Mouse (Mus musculus): Measurements from ENCODE around the gene Xkr8.
"Not testable (repeated sequence)": the region's sequence is repeated elsewhere in the genome, so short reads cannot be mapped to it uniquely, and the experiment has no call there.

Xkr8 gene

GRCm38 (mm10) chr4:132737154-132737553 is 4.8 kb upstream of the Xkr8 start:
- DNase-seq (ENCODE audit: low spot score in 2 of 2): not testable (repeated sequence)

DNA sequence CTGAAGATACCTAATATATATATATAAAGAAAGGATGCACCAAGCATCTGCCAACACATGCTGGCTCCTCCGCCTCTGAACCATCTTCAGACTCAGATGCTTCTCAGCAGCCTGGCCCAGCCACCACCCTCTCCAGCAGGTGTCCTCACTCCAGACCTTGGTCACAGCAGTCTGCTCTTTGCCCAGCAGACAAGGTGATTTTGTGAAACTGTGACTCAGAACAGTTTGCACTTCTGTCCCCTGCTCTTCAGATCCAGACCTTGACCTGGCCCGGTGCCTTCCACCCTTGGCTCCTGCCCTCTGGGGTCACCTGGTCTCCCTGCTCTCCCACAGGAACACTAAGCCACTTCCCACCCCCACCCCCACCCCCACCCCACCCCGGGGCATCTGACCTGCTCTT is 3.5 kb upstream of the Xkr8 start:
- DNase-seq (ENCODE audit: low spot score in 2 of 2): no peak

GRCm38 (mm10) chr4:132735389-132735788 is 3.0 kb upstream of the Xkr8 start:
- no peak for DNase-seq (ENCODE audit: low spot score in 2 of 2)

DNA sequence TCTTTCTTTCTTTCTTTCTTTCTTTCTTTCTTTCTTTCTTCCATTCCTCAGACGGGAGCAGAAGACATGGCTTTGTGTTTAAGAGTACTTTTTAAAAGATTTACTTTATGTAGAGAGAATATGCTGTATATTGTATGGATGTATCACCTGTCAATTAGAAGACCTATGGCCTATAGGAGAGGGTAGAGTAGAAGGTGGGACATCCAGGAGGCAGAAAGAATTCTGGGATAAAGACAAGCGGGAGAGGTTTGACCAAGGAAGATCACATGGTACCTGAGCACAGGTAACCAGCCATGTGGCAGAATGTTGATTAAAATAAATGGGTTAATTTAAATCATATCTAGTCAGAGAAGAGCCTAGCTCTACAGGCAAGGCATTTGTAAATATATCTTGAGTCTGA is 2.4 kb upstream of the Xkr8 start:
- DNase-seq (ENCODE audit: low spot score in 2 of 2): no peak

DNA sequence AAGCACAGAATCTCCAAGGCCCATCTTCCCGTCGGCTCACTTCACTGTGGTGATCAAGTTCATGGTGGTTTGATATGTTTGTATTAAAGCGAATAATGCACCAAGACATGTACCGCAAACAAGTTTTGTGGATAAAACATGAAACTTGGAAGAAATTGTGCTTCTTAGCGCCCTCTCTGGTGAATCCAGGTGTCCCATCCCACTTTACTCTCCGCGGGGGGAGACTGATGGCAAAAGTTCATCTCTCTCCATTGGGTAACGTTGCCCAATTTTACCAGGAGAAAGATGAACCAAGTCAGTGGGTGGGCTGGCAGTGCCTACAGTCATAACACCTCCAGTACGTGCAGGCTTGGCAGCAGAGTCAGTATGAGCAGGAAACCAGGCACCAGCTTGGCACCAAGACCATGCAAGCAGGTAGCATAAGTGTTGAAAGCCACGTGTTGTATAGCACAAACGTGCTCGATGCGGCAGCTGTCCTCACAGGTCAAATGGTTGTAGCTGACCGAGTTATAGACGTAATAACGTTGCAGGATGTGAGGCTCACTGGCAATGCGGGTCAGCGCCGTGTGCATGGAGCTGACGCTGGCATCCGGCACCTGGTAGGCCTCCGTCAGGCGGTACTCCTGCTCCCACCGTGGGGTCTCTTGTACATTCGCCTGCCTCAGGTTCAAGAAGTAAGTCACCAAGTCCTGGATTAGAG is 875 bp upstream of the Xkr8 start:
- no peak for DNase-seq (ENCODE audit: low spot score in 2 of 2)

DNA sequence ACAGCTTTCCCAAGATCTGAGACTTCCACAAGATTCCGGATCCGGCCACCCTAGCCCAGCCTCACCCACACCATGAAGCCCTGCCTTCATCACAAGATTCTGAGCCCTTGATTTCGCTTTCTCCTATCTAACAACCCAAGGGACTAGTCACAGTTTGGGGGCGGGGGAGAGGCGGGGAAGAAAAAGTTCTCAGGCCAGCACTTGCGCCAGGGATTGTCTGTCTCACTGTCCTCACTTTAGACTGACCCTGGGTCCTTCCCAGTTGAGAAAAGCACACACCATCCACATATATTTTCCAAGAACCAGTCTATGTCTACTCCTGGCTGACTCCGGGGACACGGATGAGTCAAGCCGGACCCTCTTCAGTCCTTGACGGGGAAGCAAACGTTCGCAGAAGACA is 730 bp downstream of the Xkr8 start:
- DNase-seq (ENCODE audit: low spot score in 2 of 2): no peak

DNA sequence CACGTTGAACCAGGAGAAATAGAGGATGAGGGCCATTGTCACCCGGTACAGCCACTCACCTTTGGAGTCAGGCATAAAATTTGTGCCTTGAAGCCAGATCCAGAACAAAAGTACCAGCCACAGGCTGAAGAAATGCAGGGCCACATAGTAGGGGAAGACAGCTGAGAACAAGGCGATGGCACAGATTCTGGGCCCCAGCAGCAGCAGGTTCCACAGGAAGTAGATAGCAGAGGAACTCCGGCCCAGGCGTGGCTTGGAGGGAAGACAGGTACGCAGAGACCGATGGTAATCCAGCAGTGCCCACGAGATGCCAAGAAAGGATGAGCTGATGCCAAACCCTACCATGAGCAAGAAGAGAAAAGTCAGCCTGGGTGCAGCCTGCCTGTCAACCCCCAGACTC is 4.1 kb downstream of the Xkr8 start:
- DNase-seq (ENCODE audit: low spot score in 2 of 2): no peak

- no peak for DNase-seq (ENCODE audit: low spot score in 2 of 2)
Measured at GRCm38 (mm10) chr4:132718251-132718650, 14.1 kb downstream of the Xkr8 start.

GRCm38 (mm10) chr4:132713181-132713580 is 19.2 kb downstream of the Xkr8 start:
- DNase-seq (ENCODE audit: low spot score in 2 of 2): no peak

DNA sequence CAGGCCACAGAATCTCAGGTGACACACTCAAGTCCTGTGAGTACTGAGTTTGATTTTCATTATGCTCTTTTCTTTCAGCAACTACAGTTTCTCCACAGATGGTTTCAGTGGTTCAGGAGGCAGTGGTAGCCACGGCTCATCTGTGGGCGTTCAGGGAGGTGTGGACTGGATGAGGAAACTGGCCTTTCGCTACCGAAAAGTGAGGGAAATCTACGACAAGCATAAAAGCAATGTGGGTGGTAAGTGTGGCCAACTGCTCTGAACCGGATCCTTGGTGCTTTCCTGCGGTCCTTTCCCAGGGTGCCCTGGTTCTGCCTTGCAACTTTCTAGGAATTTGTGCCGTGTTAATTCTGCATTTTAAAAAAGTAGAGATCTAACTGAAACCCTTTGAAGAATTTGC is 25.5 kb downstream of the Xkr8 start:
- DNase-seq (ENCODE audit: low spot score in 2 of 2): no peak

DNA sequence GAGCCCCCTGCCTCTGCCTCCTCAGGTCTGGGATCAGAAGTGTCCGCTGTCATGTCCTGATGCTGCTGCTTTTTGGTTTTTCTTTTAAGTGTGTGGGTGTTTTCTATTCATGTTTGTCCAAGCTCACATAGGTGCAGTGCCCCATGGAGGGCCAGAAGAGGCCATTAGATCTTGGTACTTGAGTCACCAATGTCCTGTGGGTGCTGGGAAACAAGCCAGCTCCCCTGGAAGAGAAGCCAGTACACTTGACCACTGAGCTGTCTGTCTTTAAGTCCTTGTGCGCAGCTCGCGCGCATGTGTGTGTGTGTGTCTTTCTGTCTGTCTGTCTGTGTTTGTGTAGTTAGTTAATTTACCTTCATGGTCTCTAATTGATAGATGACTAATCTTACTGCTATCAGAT is 30.3 kb downstream of the Xkr8 start:
- DNase-seq (ENCODE audit: low spot score in 2 of 2): no peak

DNA sequence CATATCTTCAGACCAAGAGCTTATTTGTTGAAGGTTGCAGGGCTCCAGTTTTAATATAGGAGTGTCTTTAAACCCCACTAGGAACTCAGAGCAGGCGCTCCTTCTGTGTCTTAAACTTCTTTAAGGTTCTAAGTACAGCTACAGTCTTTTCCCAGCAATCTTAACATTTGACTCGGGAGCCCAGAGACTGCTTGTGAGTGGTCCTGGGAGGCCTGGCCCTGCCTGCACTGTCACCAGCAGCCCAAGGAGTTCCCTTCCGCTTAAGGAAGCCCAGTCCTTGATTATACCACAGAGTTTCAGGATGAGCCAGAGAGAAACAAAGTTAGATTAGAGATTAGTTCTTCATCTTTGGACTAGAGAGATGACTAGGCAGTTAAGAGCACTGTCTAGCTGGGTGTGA is 39.0 kb downstream of the Xkr8 start:
- no peak for DNase-seq (ENCODE audit: low spot score in 2 of 2)

DNA sequence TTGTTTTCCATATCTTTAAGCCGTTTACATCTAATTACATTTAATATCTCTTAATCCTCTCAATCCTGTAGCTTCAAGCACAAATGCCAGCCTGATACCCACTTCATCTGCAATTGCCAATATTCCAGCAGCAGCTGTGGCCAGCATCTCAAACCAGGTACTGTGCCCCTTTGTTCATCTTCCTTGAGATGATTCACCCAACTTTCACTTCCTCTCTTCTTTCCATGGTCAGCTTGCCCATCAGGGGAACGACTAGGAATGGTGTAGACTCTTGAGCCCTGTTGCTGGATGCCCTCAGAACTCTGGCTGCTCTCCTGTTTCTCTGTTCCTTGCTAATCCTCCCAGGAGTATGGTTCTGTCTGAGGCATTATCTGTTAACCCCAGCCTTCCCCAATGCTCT is 42.7 kb downstream of the Xkr8 start:
- DNase-seq (ENCODE audit: low spot score in 2 of 2): no peak

DNA sequence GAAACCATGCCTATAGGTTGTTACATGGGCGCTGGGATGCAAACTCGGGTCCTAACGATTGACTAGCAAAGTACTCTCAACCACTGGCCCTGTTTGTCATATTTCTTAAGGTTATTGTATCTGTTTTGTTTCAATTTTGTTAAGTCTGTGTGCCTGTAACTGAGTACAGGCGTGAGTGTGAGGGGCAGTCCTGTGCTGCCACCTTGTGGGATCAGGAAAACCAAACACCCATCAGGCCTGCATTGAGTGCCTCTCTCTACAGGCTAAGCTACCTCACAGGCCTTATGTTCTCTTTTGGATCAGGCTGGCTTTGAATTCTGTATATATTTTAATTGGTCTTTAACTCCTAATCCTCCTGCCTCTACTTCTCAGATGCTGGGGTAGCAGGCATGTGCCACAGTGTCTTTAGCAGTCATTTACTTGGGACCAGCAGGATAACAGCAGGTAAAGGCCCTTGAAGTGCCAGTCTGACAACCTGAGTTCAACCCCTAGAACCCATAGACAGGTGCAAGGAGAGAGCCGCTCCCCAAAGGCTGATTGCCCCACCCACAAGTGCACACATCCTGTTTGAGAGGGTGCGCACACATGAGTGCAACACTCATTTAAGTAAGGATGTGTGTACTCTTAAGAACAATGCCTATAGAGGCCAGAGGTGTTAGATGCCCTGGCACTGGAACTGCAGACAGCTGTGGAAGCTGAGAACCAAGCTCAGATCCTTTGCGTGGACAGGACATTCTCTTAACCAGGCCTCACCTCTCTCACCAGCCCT is 55.4 kb downstream of the Xkr8 start:
- no peak for DNase-seq (ENCODE audit: low spot score in 2 of 2)
